Mouse (Mus musculus): ENCODE data around the gene Zfp280c.

DNA sequence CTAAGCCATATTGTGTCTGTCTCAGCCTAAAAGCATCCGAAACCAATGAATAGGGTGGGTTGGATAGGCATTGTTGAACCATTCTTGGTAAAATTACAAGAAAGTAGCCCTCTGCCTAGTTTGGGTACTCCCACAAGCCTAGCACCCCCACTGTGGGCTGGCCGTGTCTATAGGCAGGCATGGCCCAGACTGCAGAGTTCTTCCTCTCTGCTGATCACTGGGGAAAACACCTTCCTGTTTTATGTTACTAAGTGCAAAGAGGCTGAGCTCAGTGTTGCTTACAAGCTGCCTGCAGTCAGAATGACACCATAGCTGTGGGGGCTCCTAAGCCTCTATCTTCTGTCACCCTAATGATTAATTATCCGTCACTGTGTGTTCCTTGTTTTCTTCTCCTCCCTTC, 70.8 kb downstream of the Zfp280c start:
- TF ChIP-seq POLR2A (IDR thresholded peaks at IDR 0.05; ENCODE audit: insufficient read length, low read depth) (no peak), MAX (IDR thresholded peaks at IDR 0.05; ENCODE audit: low read depth) (no peak), E2F4 (IDR thresholded peaks at IDR 0.05; ENCODE audit: insufficient read depth) (no peak), TCF12 (IDR thresholded peaks at IDR 0.05; ENCODE audit: insufficient read depth, poor library complexity, severe bottlenecking) (no peak), MYOG (IDR thresholded peaks at IDR 0.05; ENCODE audit: control insufficient read depth in 1 of 3, insufficient read depth in 1 of 3, insufficient read length in 2 of 3, low read depth in 2 of 3) (no peak), USF1 (IDR thresholded peaks at IDR 0.05; ENCODE audit: low read depth) (no peak), POLR2AphosphoS2 (IDR thresholded peaks at IDR 0.05; ENCODE audit: insufficient read length, low read depth) (no peak), MYOD1 (IDR thresholded peaks at IDR 0.05; ENCODE audit: control insufficient read depth in 1 of 3, insufficient read length in 2 of 3, low read depth in 2 of 3) (no peak), CEBPB (IDR thresholded peaks at IDR 0.05; ENCODE audit: insufficient read depth, poor library complexity, severe bottlenecking) (no peak), REST (IDR thresholded peaks at IDR 0.05; ENCODE audit: insufficient read depth, insufficient read length) (no peak), TCF3 (IDR thresholded peaks at IDR 0.05; ENCODE audit: insufficient read length, low read depth) (no peak)

All from myocyte (in vitro differentiated cells).